Mouse (Mus musculus) MEL (cell line): ENCODE measurements around the gene Rad51b. TPM values are rescaled to one million over a fixed set of nuclear protein-coding genes. Genes with fewer than 3 reads are reported as not detected.

ENCODE experiments used
- DNase-seq: peaks from one replicate; pipeline ENCODE4 v3.0.0; 2011; ENCODE audit warnings: low read depth, low spot score
- H3K27ac ChIP-seq: 2 replicates; pipeline ENCODE4 v1.5.1; 2012; ENCODE audit warnings: low read depth, mild to moderate bottlenecking, control low read depth, low read length, moderate library complexity; ENCODE audit not compliant: control insufficient read depth
- H3K27me3 ChIP-seq, 2 experiments: fragments of 150-350 bp in 1 of 2; sonication (generic) in 1 of 2; 2 replicates each; pipeline ENCODE4 v1.6.1; 2012; ENCODE audit warnings: low read length in 2 of 2, mild to moderate bottlenecking in 2 of 2, improper control_type of control experiment in 1 of 2, moderate library complexity in 1 of 2; ENCODE audit not compliant: insufficient read depth in 2 of 2, control insufficient read depth in 1 of 2
- H3K36me3 ChIP-seq, 2 experiments: 2 replicates each; pipeline ENCODE4 v1.6.1; 2012 to 2014; ENCODE audit warnings: low read length in 2 of 2, improper control_type of control experiment in 1 of 2, inconsistent platforms in 1 of 2, mild to moderate bottlenecking in 1 of 2; ENCODE audit not compliant: insufficient read depth in 2 of 2, control insufficient read depth in 1 of 2
- H3K4me1 ChIP-seq, 2 experiments: fragments of 150-350 bp in 1 of 2; sonication (generic) in 1 of 2; 2 replicates each; pipeline ENCODE4 v1.6.1; 2012; ENCODE audit warnings: low read length in 2 of 2, improper control_type of control experiment in 1 of 2, mild to moderate bottlenecking in 1 of 2; ENCODE audit not compliant: insufficient read depth in 2 of 2, control insufficient read depth in 1 of 2
- H3K4me3 ChIP-seq, 2 experiments: fragments of 150-350 bp in 1 of 2; sonication (generic) in 1 of 2; 2 replicates each; pipeline ENCODE4 v1.5.1; 2012; ENCODE audit warnings: low read depth in 2 of 2, low read length in 2 of 2, mild to moderate bottlenecking in 2 of 2, moderate library complexity in 2 of 2, control low read depth in 1 of 2, improper control_type of control experiment in 1 of 2; ENCODE audit not compliant: control insufficient read depth in 1 of 2, insufficient read depth in 1 of 2
- H3K79me2 ChIP-seq: 2 replicates; pipeline ENCODE4 v1.6.1; 2012; ENCODE audit warnings: mild to moderate bottlenecking, low read length, moderate library complexity; ENCODE audit not compliant: control insufficient read depth, poor library complexity, insufficient read depth
- H3K9ac ChIP-seq: 2 replicates; pipeline ENCODE4 v1.6.1; 2012; ENCODE audit warnings: low read depth, mild to moderate bottlenecking, control low read depth, low read length, moderate library complexity; ENCODE audit not compliant: control insufficient read depth, poor library complexity, severe bottlenecking
- H3K9me3 ChIP-seq: fragments of 150-350 bp; sonication (generic); replicated peaks from 2 replicates; pipeline ENCODE4 v1.6.1; 2012; ENCODE audit warnings: mild to moderate bottlenecking, low read length, improper control_type of control experiment, moderate library complexity; ENCODE audit not compliant: insufficient read depth
- CHD2 ChIP-seq: IDR thresholded peaks from 2 replicates; pipeline ENCODE4 v1.6.1; 2011; ENCODE audit warnings: low read length, improper control_type of control experiment
- E2F4 ChIP-seq: IDR thresholded peaks from 2 replicates; pipeline ENCODE4 v1.6.1; 2011; ENCODE audit warnings: low read depth, low read length, improper control_type of control experiment, borderline replicate concordance
- ETS1 ChIP-seq: IDR thresholded peaks from 2 replicates; pipeline ENCODE4 v1.6.1; 2012; ENCODE audit warnings: low read depth, mild to moderate bottlenecking, inconsistent platforms, low read length, improper control_type of control experiment, moderate library complexity
- GATA1 ChIP-seq: IDR thresholded peaks from 2 replicates; pipeline ENCODE4 v1.6.1; 2011; ENCODE audit warnings: low read depth, low read length, improper control_type of control experiment
- HCFC1 ChIP-seq: IDR thresholded peaks from 2 replicates; pipeline ENCODE4 v1.6.1; 2012; ENCODE audit warnings: low read depth, mild to moderate bottlenecking, inconsistent platforms, low read length, improper control_type of control experiment, moderate library complexity
- KAT2A ChIP-seq: conservative IDR thresholded peaks from 2 replicates; pipeline ENCODE4 v1.6.1; 2012; ENCODE audit warnings: low read depth, low read length, improper control_type of control experiment, inconsistent platforms
- MAX ChIP-seq: IDR thresholded peaks from 2 replicates; pipeline ENCODE4 v1.6.1; 2011; ENCODE audit warnings: low read length, improper control_type of control experiment
- MEF2A ChIP-seq: IDR thresholded peaks from 2 replicates; pipeline ENCODE4 v1.6.1; 2014; ENCODE audit warnings: low read depth, mild to moderate bottlenecking, inconsistent platforms, low read length, improper control_type of control experiment; ENCODE audit not compliant: poor library complexity, insufficient replicate concordance, severe bottlenecking; ENCODE audit errors: extremely low read depth
- MYC ChIP-seq: IDR thresholded peaks from 2 replicates; pipeline ENCODE4 v1.6.1; 2011; ENCODE audit warnings: low read depth, mild to moderate bottlenecking, low read length, improper control_type of control experiment, moderate library complexity
- NELFE ChIP-seq: IDR thresholded peaks from 2 replicates; pipeline ENCODE4 v1.6.1; 2011; ENCODE audit warnings: low read depth, low read length, improper control_type of control experiment
- NRF1 ChIP-seq: IDR thresholded peaks from 2 replicates; pipeline ENCODE4 v1.6.1; 2014; ENCODE audit warnings: low read depth, mild to moderate bottlenecking, inconsistent platforms, low read length, improper control_type of control experiment, moderate library complexity; ENCODE audit not compliant: poor library complexity, insufficient read depth, severe bottlenecking
- POLR2AphosphoS2 ChIP-seq: IDR thresholded peaks from 2 replicates; pipeline ENCODE4 v1.6.1; 2011; ENCODE audit warnings: low read length, improper control_type of control experiment
- RAD21 ChIP-seq: IDR thresholded peaks from 2 replicates; pipeline ENCODE4 v1.6.1; 2011; ENCODE audit warnings: mild to moderate bottlenecking, low read depth, low read length, improper control_type of control experiment
- RCOR1 ChIP-seq: IDR thresholded peaks from 2 replicates; pipeline ENCODE4 v1.6.1; 2012; ENCODE audit warnings: low read depth, mild to moderate bottlenecking, inconsistent platforms, low read length, improper control_type of control experiment
- SIN3A ChIP-seq: IDR thresholded peaks from 2 replicates; pipeline ENCODE4 v1.6.1; 2012; ENCODE audit warnings: low read length, improper control_type of control experiment, inconsistent platforms
- TAL1 ChIP-seq: IDR thresholded peaks from 2 replicates; pipeline ENCODE4 v1.6.1; 2012; ENCODE audit warnings: mild to moderate bottlenecking, inconsistent platforms, low read length, moderate library complexity, mixed read lengths
- TCF12 ChIP-seq: IDR thresholded peaks from 2 replicates; pipeline ENCODE4 v1.6.1; 2014; ENCODE audit warnings: low read depth, mild to moderate bottlenecking, inconsistent platforms, low read length, improper control_type of control experiment, moderate library complexity
- UBTF ChIP-seq: IDR thresholded peaks from 2 replicates; pipeline ENCODE4 v1.6.1; 2012; ENCODE audit warnings: low read depth, mild to moderate bottlenecking, inconsistent platforms, low read length, improper control_type of control experiment, moderate library complexity, borderline replicate concordance; ENCODE audit not compliant: insufficient read depth
- USF1 ChIP-seq: IDR thresholded peaks from 2 replicates; pipeline ENCODE4 v1.6.1; 2014; ENCODE audit warnings: low read depth, mild to moderate bottlenecking, inconsistent platforms, low read length, improper control_type of control experiment, moderate library complexity
- ZC3H11A ChIP-seq: IDR thresholded peaks from 2 replicates; pipeline ENCODE4 v1.6.1; 2012; ENCODE audit warnings: low read depth, mild to moderate bottlenecking, inconsistent platforms, low read length, improper control_type of control experiment
- ZMIZ1 ChIP-seq: IDR thresholded peaks from 2 replicates; pipeline ENCODE4 v1.6.1; 2012; ENCODE audit warnings: low read depth, mild to moderate bottlenecking, inconsistent platforms, low read length, improper control_type of control experiment, moderate library complexity
- ZNF384 ChIP-seq: IDR thresholded peaks from 2 replicates; pipeline ENCODE4 v1.6.1; 2012; ENCODE audit warnings: low read depth, mild to moderate bottlenecking, inconsistent platforms, low read length, improper control_type of control experiment
- polyA plus RNA-seq, 2 experiments: library from polyadenylated mRNA; stranded (reverse) in 1 of 2; unstranded in 1 of 2; fragments of >175 nt in 1 of 2; fragments of >200 nt in 1 of 2; gene quantifications; 2 replicates each; pipeline versions ENCODE4 v1.2.1 to v1.2.4; 2012; ENCODE audit warnings: low replicate concordance in 2 of 2, low read depth in 1 of 2; ENCODE audit not compliant: insufficient read length in 2 of 2, insufficient read depth in 1 of 2, missing spikeins in 1 of 2
- total RNA-seq: library from RNA; depleted of rRNA; stranded (reverse); fragments of 300-350 nt; gene quantifications from 2 replicates; pipeline ENCODE4 v1.2.3, GENCODE M21; 2012

Gene Rad51b
- total and polyA plus RNA-seq, 3 experiments = 3.6 to 5.7 TPM; not detected in 1

DNA sequence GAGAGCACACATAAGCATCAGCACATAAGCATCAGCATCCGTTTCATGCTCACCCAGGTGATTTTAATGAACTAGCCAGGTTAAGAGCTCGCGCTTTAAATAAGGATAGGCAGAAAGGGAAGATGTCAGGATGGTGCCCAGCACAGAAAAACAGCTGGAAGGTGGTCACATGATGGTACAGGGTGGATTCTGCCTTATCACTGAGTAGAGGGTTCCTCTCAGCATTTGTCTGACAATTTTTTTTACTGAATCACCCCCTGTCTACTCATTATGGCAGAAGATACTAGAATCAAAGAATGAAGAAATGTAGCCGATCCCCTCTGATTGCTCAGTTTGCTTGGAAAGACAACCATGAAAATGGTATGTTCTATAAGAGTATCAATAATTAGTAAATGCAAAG is 474.1 kb downstream of the Rad51b start:
- H3K4me1 ChIP-seq = peaks cover 14 to 17% of the 10 kb centered on the region in 2 experiments
- H3K36me3 ChIP-seq = peaks cover 0 to 27% of the 10 kb centered on the region in 2 experiments; a peak in 2 of 4 replicates
- peak; percentile 16 for DNase-seq
- H3K27ac ChIP-seq = no peak overlapping the region
- no peaks in the 10 kb centered on the region for H3K27me3 ChIP-seq
- H3K9me3 ChIP-seq = no peaks in the 10 kb centered on the region
- H3K9ac ChIP-seq = no peak overlapping the region
- peak; percentile 70 for TF ChIP-seq ETS1
- TF ChIP-seq ZMIZ1 = no peak
- TF ChIP-seq CHD2 = no peak
- TF ChIP-seq ZNF384 = peak; percentile 80
- TF ChIP-seq NELFE = no peak
- TF ChIP-seq MAX = no peak
- TF ChIP-seq E2F4 = no peak
- peak; percentile 85 for TF ChIP-seq USF1
- TF ChIP-seq, all 39 proteins: peak for 3
- no peak overlapping the region for H3K4me3 ChIP-seq
- no peaks in the 10 kb centered on the region for H3K79me2 ChIP-seq

DNA sequence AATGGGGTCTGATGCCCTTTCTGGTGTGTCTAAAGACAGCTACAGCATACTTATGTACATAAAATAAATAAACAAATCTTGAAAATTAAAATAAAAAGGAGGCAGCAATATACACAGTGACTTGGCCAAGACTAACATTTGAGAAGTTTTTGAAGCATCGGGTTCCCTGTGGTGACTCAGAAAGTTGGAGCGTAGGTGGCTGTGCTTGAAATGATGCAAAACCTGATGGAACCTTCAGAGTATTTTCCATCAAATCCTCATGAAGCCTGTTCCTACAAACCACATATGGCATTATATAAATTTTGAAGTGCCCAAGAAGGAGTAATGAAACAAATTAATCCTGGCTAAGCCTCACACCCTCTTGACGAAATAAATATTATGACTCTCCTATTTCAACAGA is 474.7 kb downstream of the Rad51b start:
- no peak for TF ChIP-seq GATA1
- TF ChIP-seq ZC3H11A = no peak
- TF ChIP-seq HCFC1 = no peak
- no peak for TF ChIP-seq RCOR1
- no peak for TF ChIP-seq SIN3A
- TF ChIP-seq RAD21 = no peak
- TF ChIP-seq KAT2A = no peak
- no peak for TF ChIP-seq UBTF
- no peak for TF ChIP-seq MEF2A
- TF ChIP-seq MYC = no peak
- no peak for TF ChIP-seq TCF12
- no peak for TF ChIP-seq POLR2AphosphoS2
- TF ChIP-seq NRF1 = no peak
- TF ChIP-seq TAL1 = no peak
- H3K27me3 ChIP-seq = no peaks in the 10 kb centered on the region
- H3K79me2 ChIP-seq = no peaks in the 10 kb centered on the region
- no peak overlapping the region for H3K9ac ChIP-seq
- no peaks in the 10 kb centered on the region for H3K9me3 ChIP-seq
- DNase-seq = no peak
- peaks cover 0 to 27% of the 10 kb centered on the region in 2 experiments; a peak in 2 of 4 replicates for H3K36me3 ChIP-seq
- H3K4me3 ChIP-seq = no peak overlapping the region
- H3K4me1 ChIP-seq = peaks cover 14 to 17% of the 10 kb centered on the region in 2 experiments
- H3K27ac ChIP-seq = no peak overlapping the region
